Mouse (Mus musculus) monocyte, adult 59 days (primary cell): ENCODE measurements around the gene Spin2f. TPM values are rescaled to one million over a fixed set of nuclear protein-coding genes. Genes with fewer than 3 reads are reported as not detected.

Experiments used
- total RNA-seq, 2 experiments: library from RNA; stranded (reverse); gene quantifications; one replicate each; pipeline ENCODE4 v1.2.4; 2023

The Spin2f gene
- total RNA-seq, result not detected

DNA sequence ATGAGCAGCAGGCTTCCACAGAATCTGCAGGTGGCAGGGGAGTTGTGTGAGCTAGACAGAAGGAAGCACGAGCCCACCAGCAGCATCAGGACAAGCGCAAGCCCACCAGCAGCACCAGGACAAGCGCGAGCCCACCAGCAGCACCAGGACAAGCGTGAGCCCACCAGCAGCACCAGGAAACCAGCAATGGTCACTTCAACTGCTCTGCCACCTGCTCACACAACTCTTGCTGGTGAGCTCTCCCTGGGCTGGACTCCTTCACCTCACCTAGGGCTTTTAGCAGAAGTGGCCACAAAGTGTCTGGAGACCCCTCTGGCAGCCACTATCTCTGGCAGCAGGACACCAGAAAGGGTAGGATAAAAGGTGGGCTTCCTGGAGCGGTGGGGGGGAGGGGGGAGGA is at the start of gene Spin2f:
TSS of gene Spin2f (plus strand) at position 301 of the 400 bp plus-strand sequence.

Other genes with a start within 250 kb of the Spin2f start
- not detected for gene Btbd35f29, start 136.2 kb upstream of the Spin2f start, total RNA-seq
- not detected for gene Btbd35f26, start 82.6 kb downstream of the Spin2f start, total RNA-seq
- gene Btbd35f19, start 130.0 kb downstream of the Spin2f start, total RNA-seq, result not detected